ENCODE assay signal across 8 mouse cellular contexts in genomic region chr9:105527219-105527618, GRCm38 (mm10). TPM values are rescaled to one million over a fixed set of nuclear protein-coding genes. Genes with fewer than 3 reads are reported as not detected.
DNase-seq lines count a peak whose midpoint lies in the region; ATAC-seq lines count a peak whose summit lies in the region.

Gene Atp2c1, minus strand, starts transcription at chr9:105527319.

- no peak within 1 kb of the TSS for H3K27ac ChIP-seq in lung, embryonic 15.5 days
- H3K27ac ChIP-seq in embryonic facial prominence, embryonic 13.5 days: no peak within 1 kb of the TSS
- H3K27ac ChIP-seq in heart, embryonic 13.5 days (replicated peaks): no peak within 1 kb of the TSS

- H3K9ac ChIP-seq in lung, embryonic 15.5 days: no peak within 1 kb of the TSS
- H3K9ac ChIP-seq in embryonic facial prominence, embryonic 13.5 days: no peak within 1 kb of the TSS
- H3K9ac ChIP-seq in heart, embryonic 13.5 days: no peak within 1 kb of the TSS

- peaks cover 4% of the 10 kb centered on the region; the same call in 1 of the 2 replicates for H3K4me1 ChIP-seq in lung, embryonic 15.5 days
- peaks cover 20% of the 10 kb centered on the region for H3K4me1 ChIP-seq in embryonic facial prominence, embryonic 13.5 days
- peaks cover 30% of the 10 kb centered on the region for H3K4me1 ChIP-seq in heart, embryonic 13.5 days

- DNase-seq in lung, postnatal 10 days: no peak
- DNase-seq in left cerebral cortex, postnatal 10 days (ENCODE audit: extremely low spot score in 1 of 2, low spot score in 2 of 2): no peak
- no peak for DNase-seq in right cerebral cortex, postnatal 14 days
- DNase-seq in right cerebral cortex, adult 18-20 months: no peak

- intact Hi-C loops in left cerebral cortex, postnatal 10 days (cut with DNase I): no loop called here

- H3K9me3 ChIP-seq in lung, embryonic 15.5 days: no peaks in the 10 kb centered on the region
- H3K9me3 ChIP-seq in embryonic facial prominence, embryonic 13.5 days: no peaks in the 10 kb centered on the region
- no peaks in the 10 kb centered on the region for H3K9me3 ChIP-seq in heart, embryonic 13.5 days

- H3K4me3 ChIP-seq in lung, embryonic 15.5 days: no peak within 1 kb of the TSS
- H3K4me3 ChIP-seq in embryonic facial prominence, embryonic 13.5 days: no peak within 1 kb of the TSS
- H3K4me3 ChIP-seq in heart, embryonic 13.5 days: no peak within 1 kb of the TSS

- H3K4me2 ChIP-seq in lung, embryonic 15.5 days: no peak within 1 kb of the TSS
- H3K4me2 ChIP-seq in embryonic facial prominence, embryonic 13.5 days: no peak within 1 kb of the TSS
- no peak within 1 kb of the TSS for H3K4me2 ChIP-seq in heart, embryonic 13.5 days

- WGBS in lung, embryonic 15.5 days: 91% methylated on average over 12 of the region's 12 CpGs
- WGBS in embryonic facial prominence, embryonic 13.5 days: 92% methylated on average over 12 of the region's 12 CpGs
- 80% methylated on average over 12 of the region's 12 CpGs for WGBS in heart, embryonic 13.5 days

- no peaks in the 10 kb centered on the region for H3K36me3 ChIP-seq in lung, embryonic 15.5 days
- H3K36me3 ChIP-seq in embryonic facial prominence, embryonic 13.5 days: no peaks in the 10 kb centered on the region
- no peaks in the 10 kb centered on the region for H3K36me3 ChIP-seq in heart, embryonic 13.5 days

- H3K27me3 ChIP-seq in lung, embryonic 15.5 days: no peaks in the 10 kb centered on the region
- H3K27me3 ChIP-seq in embryonic facial prominence, embryonic 13.5 days: no peaks in the 10 kb centered on the region
- no peaks in the 10 kb centered on the region for H3K27me3 ChIP-seq in heart, embryonic 13.5 days (replicated peaks)

- ATAC-seq in lung, embryonic 15.5 days (ENCODE audit: borderline replicate concordance, extremely low read depth, low FRiP score, low TSS enrichment): no peak
- no peak for ATAC-seq in embryonic facial prominence, embryonic 13.5 days (ENCODE audit: insufficient number of reproducible peaks, insufficient read depth, low FRiP score, low TSS enrichment, low read depth)
- no peak for ATAC-seq in heart, embryonic 13.5 days (ENCODE audit: extremely low read depth, insufficient number of reproducible peaks, low FRiP score, low TSS enrichment)
- ATAC-seq in monocyte, adult 5-6 weeks (replicated peaks; ENCODE audit: insufficient number of reproducible peaks, low FRiP score, low TSS enrichment, poor library complexity, severe bottlenecking): no peak

RNA-seq across cellular contexts. Expression of gene Atp2c1, which starts in this region (rescaled TPM):
- 62.5 and 73.8 TPM in 2 replicates for polyA plus RNA-seq in lung, embryonic 15.5 days (2015; fragmentation: Nextera tagmentation; extraction: Ambion mirVana)
- 53.3 and 54.4 TPM in 2 replicates for polyA plus RNA-seq in embryonic facial prominence, embryonic 13.5 days (2015; fragmentation: Nextera tagmentation; extraction: Ambion mirVana)
- polyA plus RNA-seq in heart, embryonic 13.5 days (2015; fragmentation: Nextera tagmentation; extraction: Ambion mirVana): 45.8 and 46.6 TPM in 2 replicates
- 100 to 1,000 TPM; 265 to 279 TPM for total RNA-seq in left cerebral cortex, postnatal 10 days (2021)
- 204 to 219 TPM (median 205 TPM) in 3 replicates for total RNA-seq in monocyte, adult 5-6 weeks (2017)
